Mouse (Mus musculus) embryo, embryonic 11.5 days (tissue): Measurements from ENCODE around the gene Cox4i2.

Experiments
- DNase-seq: peaks from one replicate; pipeline ENCODE4 v3.0.0-alpha.2; 2012; ENCODE audit warnings: low read depth, low spot score

Gene Cox4i2

DNA sequence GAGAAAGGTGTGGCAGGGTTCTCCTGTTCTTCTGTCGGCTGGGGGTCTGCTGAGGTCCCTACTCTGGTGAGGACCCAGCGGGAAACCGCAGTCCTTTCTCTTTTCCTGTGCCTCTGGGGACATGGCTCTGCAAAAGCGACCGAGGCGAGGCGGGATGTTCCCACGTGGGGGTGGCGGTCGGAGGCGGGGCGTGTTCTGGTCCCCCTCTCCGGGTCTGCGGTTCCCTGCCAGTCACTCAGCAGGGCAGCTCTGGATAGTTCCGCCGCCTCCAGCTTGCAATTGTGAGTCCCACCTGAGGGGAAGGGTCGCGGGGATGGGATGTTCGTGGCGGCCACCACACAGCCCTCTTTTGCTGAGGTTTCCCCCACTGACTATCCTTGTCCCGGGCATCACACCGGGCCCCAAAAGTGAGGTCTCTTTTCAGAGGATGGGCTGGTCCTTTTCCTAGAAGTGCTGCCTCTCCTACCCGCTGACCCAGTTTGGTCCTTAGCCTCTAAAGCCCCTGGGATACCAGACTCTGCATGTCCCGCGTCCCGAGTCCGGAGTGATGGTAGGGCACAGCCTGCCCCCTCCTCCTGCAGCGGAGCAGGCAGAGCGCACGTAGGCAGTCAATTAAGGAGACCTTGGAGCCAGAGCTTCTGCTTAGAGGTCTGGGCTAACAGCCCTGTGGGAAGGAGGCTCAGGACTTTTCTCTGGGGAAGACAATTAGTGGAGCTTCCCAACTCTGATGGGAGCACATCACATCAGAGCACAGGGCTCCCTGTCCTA is at the start of gene Cox4i2:
Cox4i2 (plus strand) TSS at position 230 of the 768 bp plus-strand sequence.
- no peak for DNase-seq

DNA sequence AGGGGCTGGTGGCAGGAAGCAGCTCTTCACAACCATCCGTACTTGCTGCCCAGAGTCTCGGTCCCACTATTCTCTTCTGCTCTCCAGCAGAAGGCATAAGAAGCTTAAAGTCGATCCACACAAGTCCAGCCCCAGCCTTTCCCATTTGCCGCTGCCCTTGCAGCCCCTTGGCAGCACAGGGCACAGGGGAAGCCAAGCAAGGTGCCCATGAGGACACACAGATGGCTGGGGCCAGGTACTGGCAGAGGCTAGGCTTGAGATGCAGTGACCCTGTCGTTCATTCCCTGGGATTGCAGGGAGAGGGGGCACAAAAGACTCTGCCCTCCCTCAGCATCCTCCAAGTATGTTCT is 49.7 kb upstream of the Cox4i2 start:
- no peak for DNase-seq

DNA sequence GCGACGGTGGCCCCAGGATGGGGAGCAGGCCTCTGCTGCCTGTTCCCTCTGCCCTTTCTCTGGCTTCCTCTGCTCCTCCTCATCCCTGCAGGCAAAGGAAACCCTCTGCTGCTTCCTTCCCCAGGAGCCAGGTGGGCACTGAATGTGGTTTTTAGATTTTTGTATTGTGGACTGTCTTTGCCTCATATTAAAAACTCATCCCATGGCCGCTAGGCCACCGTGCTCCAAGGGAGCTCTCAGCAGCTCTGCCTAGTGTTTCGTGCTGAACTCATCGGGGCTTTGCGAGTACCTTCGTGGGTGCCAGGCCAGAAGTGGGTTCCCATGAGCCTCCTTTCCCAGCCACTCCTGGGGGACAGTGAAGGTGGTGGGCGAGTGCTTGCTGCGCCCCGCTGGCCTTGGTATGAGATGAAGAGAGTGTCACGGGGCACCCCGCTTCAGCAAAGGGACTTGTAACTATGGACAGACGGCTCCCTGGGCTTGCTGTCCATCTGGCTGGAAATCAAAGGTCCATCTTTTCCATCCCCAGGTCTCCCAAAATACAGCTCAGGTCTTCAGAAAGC is 49.1 kb upstream of the Cox4i2 start:
- no peak for DNase-seq

DNA sequence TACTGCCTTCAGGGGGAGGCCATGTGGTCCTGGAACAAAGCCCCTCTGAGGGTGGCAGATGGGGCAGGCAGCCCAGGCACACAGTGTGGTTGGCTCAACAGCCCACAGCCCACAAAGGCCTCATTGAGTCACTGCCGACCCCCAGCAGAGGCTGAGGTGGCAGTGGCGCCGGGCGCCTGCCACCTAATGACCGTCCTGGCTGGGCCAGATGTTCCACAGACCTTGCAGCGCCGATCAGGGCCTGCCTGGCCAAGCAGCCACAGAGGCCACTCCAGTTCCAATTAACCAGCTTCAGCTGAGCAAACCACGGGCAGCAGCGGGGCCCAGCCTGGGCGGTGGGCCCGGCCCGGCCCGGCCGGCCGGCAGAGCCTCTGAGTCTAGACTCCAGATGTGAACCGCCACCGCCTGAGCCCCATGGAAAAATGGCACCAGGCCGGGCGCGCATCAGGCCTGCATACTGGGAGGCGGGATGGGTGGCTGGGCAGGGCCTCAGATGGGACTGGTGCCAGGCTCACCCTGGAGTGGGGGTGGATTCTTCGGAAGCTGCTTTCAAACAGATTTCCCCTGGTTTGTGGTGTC is 47.9 kb upstream of the Cox4i2 start:
- DNase-seq, result peak; percentile 30

DNA sequence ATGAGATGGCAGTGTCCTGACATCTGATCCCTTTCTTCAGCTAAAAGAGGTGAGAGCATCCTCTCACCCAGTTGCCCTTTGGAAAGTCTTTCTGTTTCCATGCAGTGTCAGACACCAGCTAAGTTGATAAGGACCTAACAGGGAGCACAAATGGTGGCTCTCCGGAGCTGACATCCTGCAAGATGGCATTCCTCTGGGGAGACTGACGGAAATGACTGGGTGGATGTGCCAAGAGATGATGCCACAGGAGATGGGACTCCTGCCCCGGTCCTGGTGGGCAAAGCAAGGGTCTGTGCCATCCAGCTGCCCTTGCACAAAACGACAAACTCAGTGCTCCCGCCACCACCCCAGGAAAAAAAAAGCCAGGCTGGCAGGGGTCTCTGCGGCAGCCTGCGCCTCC is 46.8 kb upstream of the Cox4i2 start:
- peak; percentile 14 for DNase-seq

DNA sequence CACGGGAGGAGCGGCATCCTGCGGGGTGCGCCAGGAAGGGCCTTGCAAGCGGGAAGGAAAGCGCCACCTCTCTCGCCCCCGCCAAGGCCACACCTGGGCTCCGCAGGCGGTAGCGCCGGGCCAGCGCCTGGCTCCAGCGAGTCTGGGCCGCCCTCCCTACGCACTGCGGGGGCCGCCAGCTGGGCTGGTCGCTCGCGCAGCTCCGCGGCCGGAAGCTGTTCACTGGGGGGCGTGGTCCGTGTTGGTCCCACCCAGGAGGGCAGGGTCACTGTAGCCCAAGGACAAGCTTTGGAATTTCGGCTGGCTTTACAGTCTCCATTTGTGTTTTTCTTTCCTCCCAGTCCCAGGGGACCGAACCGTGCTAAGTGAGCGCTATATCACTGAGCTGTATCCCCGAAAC is 46.3 kb upstream of the Cox4i2 start:
- DNase-seq, result peak; percentile 87

DNA sequence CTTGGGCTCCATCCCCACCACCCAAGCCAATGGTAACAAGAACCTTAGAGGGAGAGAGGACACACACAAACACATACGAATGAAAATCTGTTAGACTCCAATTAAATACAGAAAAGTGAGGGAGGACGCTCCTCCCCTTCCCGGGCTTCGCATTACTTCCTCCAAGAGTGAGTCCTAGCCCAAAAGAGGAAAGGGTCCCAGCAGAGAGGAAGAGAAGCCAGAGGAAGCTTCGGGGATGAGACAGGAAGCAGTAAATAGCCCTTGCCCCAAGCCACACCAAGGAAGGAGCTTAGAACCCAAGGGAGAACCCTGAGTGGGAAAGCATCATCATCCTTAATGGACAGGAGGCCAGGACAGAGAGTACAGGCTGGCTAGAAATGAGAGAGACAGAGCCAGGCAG is 44.9 kb upstream of the Cox4i2 start:
- DNase-seq, result no peak

DNA sequence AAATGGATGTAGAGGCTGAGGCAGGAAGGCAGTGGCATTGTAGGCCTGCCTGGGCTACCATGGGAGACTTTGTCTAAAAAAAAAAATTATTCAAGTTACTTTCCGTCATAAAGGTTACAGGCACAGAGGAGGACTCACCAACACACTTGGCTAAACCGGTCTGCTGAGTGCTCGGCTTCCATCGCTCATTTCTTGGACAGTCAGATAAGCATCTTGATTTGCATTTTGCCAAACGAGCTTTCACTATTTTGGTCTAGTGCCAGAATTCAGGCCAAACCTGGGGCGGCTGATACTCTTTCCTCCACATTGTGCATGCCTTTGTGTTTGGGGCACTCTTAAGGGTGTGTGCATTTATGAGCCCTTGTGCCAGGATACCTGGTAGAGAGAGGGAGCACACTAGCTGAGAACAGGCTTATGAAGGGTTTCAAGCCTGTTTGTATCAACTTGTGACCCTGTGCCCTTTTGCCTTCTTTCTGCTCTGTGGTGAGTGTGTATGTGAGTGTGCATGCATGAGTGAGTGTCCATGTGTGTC is 37.7 kb upstream of the Cox4i2 start:
- no peak for DNase-seq

DNA sequence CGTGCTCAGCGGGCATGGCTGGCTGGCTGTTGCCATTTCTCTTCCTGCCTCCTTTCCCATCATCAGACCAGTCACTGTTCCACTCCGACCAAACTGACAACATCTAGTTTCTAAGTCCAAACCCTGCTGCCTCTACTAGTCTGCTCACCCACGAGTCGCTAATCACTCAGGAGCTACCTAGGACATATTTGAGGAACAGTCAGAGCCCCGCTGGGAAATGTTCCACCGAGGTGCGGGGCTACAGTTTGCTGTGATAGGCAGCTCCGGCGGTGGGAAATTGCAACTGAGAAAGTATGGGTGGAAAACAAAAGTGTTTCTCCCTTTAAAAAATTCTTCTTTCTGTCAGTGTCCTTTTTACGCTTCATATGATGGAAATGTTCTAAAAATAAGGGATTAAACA is 36.3 kb upstream of the Cox4i2 start:
- no peak for DNase-seq

DNA sequence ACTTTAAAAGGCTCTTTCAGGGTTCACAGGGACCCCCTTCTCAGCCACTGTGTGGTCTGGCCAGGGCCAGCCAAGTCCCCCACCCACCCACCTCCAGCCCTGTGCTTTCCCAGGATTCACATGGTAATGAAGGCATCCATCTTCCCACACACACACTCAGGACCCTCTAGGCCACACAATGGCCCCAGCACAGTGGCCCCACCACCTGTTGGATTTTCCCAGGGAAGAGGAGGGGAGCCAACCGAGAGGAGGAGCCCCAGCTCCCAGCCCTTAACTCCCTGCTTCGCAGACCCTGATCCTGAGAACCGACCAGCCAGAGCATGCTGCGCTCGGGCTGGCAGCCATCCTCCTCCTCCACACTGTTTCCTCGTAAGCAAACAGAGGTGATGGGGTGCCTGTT is 35.9 kb upstream of the Cox4i2 start:
- DNase-seq, result no peak

DNA sequence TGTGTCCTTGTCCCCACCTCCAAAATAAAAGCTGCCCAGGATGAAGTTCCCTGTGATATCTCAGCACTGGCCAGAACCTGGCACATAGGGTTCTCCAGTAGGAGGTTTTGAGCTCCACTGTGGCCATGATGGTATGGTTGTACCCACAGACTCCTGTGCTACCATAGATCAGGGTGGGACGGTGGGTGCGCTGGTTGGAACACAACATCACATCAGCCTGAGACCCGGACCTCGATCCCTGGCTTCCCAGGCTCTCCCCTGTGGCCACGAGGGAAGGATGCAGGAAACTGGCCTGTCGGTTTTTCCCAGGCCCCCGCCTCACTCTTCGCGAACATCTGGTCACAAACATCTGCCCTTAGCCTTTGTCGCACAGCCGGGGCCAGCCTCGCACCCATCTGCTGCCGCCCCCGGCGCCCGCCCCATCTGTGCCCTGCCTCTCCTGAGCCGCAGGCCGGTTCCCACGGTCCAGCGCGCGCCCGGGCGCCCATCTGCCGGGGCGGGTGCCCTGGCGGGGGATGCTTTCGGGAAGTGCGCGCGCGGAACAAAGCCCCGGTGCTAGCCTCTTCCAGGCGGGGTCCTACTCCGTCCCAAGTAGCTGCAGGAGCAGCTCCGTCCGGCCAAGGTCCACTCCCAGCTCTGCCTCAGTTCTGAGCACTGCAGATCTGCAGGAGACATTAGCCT is 30.2 kb upstream of the Cox4i2 start:
- no peak for DNase-seq

DNA sequence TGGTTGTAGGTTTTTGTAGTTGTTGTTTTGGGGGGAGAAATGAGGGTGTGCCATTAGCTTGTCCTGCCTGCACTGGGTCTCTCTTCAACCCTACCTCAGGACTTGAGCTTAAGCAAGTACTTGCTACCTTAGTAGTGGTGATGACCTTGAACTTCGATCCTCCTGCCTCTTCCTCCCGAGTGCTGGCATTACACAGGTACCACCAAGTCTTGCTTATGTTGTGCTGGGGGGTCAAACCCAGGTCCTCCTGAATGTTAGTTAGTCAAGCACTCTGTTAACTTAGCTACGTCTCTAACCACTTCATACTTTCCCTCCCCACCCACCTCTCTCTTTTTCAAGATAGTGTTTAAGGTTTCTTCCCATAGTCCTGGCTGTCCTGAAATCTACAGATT is 29.6 kb upstream of the Cox4i2 start:
- DNase-seq, result no peak

DNA sequence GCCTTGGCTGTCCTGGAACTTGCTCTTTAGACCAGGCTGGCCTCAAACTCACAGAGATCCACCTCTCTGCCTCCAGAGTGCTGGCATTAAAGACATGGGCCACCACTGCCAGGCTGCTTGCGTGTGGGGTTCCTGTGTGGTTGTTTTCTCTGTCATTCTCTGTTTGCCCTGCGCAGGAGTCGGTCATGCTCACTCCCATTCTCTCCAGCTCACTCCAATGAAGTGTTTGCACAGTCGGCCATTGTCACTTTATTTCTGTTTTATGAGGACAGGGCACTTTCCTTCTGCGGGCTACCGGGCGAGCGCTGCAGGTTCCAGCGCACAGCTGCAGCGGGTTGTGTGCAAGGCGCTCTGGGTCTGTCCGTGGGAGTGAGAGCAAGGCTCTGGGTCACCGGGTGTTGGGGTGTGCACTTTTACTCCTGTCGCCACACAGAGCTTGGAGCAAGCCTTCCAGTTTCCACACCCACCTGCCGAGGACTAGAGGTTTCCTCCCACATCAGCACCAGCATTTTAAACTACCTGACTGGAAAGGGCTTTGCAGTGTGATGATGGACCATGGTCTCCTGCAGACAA is 28.7 kb upstream of the Cox4i2 start:
- DNase-seq, result no peak

DNA sequence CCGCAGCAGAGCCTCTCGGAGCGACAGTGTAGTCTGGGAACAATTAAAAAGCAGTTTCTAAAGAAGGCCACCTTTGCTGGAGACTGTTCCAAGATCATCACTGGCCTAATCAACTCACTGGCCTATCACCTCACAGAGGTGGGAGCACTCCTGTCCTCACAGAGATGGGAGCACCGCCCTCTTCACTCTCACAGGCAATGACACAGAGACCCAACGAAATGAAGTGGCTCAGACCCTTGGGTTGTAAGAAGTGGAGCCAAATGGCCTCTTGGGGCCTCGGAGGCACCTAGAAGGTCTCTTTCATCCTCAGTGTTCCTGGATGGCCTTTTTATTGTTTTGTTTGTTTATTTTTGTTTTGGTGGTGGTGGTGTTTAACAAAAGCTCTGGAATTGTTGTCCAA is 27.8 kb upstream of the Cox4i2 start:
- no peak for DNase-seq

DNA sequence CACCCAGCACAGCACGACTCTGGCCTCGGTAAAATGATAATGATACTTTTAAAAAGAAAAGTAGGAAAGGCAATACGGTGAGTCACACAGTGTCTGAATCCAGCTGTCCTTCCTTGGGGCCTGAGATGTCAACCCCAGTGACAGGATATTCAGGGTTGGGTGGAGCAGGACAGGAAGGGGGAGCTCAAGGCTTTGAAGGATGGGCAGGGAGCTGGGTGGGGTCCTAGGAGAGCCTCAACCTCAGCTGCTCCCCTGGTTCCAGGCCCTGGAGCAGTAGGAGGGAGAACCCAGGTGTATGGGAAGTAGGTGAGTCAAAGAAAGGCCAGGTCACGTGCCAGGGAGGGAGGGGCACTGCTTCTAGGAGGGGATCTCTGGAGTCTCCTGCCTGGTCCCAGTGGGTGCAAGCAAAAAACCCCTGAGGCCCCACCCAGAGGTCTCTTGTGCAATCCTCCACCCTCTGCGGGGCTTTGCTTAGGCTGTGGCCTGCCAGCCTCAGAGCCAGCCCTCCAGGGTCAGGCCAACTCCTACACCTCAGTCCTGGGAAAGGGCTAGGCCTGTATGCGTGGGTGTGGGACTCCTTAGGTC is 27.1 kb upstream of the Cox4i2 start:
- no peak for DNase-seq

DNA sequence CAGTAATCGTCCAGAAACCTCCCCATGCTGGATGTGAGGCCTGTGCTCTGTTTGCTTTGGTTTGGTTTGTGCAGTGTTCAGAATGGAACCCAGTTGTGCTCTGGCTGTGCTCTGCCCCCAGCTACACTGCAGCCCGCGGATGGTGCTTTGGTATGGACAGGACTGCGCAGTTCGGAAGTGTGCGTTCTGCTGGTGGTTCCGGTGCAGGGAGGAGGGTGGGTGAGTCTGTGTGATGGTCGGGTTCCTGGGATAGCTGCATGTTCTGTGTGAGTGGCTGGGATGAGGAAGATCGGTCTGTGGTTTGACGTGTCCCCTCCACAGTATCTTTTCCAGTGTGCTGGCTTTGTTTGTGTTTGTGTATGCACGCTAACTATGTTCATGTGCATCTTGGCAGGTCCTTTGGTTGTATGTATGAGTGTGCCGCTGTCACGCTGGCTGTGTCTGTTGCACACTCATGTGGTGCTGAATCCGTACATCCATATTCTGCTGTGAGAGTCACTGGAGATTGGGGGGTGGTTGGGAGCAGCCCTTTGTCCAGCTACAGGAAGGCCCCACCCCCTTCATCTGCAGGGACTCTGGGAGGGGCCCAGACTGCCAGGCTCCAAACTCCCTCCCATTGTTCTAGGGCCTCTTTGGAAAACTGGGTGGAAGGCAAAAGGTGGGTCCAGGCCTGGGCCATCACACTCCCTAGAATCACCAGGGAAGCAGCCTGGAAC is 26.0 kb upstream of the Cox4i2 start:
- no peak for DNase-seq

DNA sequence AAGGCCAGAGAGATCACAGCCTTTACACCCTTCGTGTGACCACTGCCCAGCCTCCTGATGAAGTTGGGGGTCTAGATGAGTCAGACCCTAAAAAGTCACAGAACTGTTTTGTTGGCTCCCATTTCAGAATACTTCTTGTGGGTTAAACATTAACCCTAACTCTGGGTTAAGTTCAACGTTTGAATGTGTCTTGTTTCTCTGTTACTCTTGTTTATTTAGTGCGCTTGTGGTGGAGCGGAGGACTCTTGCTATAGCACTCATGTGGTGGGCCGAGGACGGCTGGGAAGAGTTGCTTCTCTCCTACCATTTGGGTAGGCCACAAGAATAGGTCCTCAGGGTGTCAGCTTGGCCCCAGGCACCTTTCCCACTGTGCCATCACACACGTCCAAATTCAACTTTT is 25.4 kb upstream of the Cox4i2 start:
- no peak for DNase-seq

DNA sequence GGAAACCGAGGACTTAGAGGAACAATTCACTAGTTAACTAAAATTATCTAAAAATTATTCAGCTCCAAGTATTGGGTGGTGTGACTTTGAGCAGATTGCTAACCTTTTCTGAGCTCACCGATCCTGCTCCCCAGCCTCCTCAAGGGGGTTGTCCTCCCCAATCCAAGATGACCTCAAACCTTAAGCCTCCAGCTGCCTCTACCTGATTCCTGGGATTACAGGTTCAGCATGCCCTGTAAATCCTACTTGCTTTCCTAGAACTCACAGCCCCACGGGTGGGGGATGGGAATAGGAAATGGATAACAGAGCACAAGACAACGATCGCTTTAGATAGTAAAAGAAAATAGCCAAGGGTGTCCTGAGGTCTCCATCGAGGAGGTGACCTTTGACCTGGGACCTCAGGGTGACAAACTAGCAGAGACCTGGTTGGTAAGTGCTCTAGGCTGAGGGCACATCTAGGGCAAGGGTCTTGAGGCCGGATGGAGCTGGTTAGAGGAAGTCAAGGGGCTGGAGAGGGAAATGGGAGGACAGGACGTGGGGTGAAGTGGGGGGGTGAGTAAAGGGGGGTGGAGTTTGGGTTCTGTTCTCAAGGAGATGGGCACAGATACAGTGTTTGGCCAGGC is 24.8 kb upstream of the Cox4i2 start:
- no peak for DNase-seq

DNA sequence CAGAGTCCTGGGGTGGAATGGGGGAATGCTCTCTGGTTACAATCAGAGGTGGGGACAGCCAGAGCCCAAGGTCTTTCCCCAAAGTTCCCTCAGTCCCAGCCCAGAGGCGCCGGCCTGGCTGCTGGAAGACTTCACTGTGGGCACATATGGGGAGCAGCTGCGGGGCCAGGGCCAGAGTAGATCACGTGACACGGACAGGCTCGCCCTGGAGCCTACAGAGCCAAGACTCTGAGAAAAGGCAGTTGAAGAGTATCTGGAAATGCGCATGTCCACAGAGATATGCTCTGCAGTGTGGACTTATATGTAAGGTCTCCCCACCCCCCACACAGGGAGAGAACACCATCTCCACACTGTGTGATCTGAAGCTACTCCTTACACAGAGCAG is 24.3 kb upstream of the Cox4i2 start:
- no peak for DNase-seq

DNA sequence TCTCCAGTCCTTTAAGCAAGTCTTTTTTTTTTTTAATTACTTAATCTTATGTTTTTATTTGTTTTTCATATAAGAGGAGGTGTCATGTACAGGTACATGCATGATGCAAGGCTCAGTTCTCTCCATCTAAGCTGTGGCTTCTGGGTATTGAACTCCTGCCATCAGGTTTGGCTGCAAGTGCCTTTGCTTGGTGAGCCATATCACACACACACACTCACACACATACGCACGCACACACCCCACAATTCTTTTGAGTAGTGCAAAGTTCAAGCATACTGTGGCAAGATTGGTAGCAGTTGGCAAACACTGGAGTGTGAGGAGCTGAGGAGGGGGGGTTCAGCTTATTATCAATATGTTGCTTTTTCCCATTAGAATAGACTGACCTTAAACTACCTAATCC is 20.8 kb upstream of the Cox4i2 start:
- no peak for DNase-seq

DNA sequence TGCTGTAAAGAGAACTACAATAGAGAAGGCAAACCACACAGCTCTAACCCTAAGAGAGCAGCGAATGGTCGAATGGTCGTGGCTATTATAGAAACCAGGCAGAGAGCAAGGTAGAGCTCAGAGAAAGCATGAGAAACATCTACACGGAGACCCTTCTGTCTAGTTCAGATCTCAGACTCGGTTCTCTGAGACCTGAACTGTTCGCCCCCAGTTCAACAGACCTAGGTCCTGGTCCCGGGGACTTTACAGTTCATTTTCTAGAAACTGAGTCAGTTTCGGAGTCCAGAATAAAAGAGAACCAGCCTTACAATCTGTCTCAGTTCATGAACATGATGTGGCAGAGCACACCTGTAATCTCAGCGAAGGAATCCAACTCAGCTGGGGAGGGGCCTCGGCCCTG is 19.5 kb upstream of the Cox4i2 start:
- no peak for DNase-seq
